Mouse (Mus musculus): ENCODE measurements around the gene Slc29a4. TPM values are rescaled to one million over a fixed set of nuclear protein-coding genes. Genes with fewer than 3 reads are reported as not detected.

Gene Slc29a4
- polyA plus RNA-seq (2012; fragmentation: generic; extraction: Trizol): under 1 TPM; 0.04 to 0.11 TPM

DNA sequence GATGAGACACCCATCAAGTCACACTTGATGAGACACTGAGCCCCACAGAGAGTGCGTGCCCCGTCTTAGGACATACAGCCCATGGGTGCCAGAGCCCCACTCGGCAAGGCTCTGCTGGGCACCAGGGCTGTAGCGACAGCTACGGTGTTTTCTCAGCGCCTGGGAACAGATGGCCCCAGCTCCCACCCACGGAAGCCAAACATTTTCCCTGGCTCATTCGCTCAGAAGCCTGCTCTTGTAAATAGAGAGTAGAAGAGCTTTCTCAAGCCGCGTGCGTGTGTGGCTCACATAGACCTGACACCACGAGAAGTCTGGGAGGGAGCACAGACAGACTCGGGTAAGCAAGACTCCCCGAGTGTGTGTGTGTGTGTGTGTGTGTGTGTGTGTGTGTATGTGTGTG is at the start of gene Slc29a4:
Gene Slc29a4 (plus strand): TSS at position 265 of the 400 bp plus-strand sequence.

Other genes starting within 250 kb of the Slc29a4 start
- gene Ap5z1, start 228.6 kb upstream of the Slc29a4 start, polyA plus RNA-seq (2012; fragmentation: generic; extraction: Trizol): 10 to 100 TPM in 1 of 2 experiments, 1 to 10 TPM in 1; 4.2 to 11.7 TPM
- gene Papolb, start 162.4 kb upstream of the Slc29a4 start, polyA plus RNA-seq (2012; fragmentation: generic; extraction: Trizol): under 1 TPM in 1 of 2 experiments, not detected in 1; 0.04 TPM
- gene Radil, start 141.4 kb upstream of the Slc29a4 start, polyA plus RNA-seq (2012; fragmentation: generic; extraction: Trizol): 1 to 10 TPM; 2.3 to 5.5 TPM
- gene Mmd2, start 83.7 kb upstream of the Slc29a4 start, polyA plus RNA-seq (2012; fragmentation: generic; extraction: Trizol): not detected
- 10 to 100 TPM; 20.1 to 24.7 TPM for gene Wipi2, start 64.8 kb upstream of the Slc29a4 start, polyA plus RNA-seq (2012; fragmentation: generic; extraction: Trizol)
- gene Tnrc18, start 125.2 kb downstream of the Slc29a4 start, polyA plus RNA-seq (2012; fragmentation: generic; extraction: Trizol): 10 to 100 TPM; 12.3 to 62.5 TPM
- gene Fbxl18, start 202.9 kb downstream of the Slc29a4 start, polyA plus RNA-seq (2012; fragmentation: generic; extraction: Trizol): 1 to 10 TPM; 3.9 to 4.9 TPM
- gene Actb, start 214.2 kb downstream of the Slc29a4 start, polyA plus RNA-seq (2012; fragmentation: generic; extraction: Trizol): 1,000 to 10,000 TPM; 2,361 to 3,302 TPM

Measured in C3H10T1/2 (cell line).